Mouse (Mus musculus) lung, postnatal 0 days (tissue): ENCODE data around the gene Ndufb2.

ENCODE experiments used
- CTCF ChIP-seq: IDR thresholded peaks from 2 replicates; pipeline ENCODE4 v1.5.1; 2016; ENCODE audit warnings: antibody characterized with exemption, mild to moderate bottlenecking
- EP300 ChIP-seq: IDR thresholded peaks from 2 replicates; pipeline ENCODE4 v1.6.1; 2016; ENCODE audit warnings: antibody characterized with exemption, mild to moderate bottlenecking, control low read depth

- no peak for TF ChIP-seq CTCF
- no peak for TF ChIP-seq EP300
Observed at GRCm38 (mm10) chr6:39548030-39548429, 44.3 kb upstream of the Ndufb2 start.
